Mouse (Mus musculus) limb, embryonic 12.5 days (tissue): ENCODE data around the gene Ifitm5. TPM values are rescaled to one million over a fixed set of nuclear protein-coding genes. Genes with fewer than 3 reads are reported as not detected.
A peak's percentile ranks its signal among the peaks of the same experiment; 100 is the strongest.

ENCODE experiments used
- ATAC-seq: fragments of 200-750 bp; cut with Nextera tagmentation; 2 replicates; pipeline ENCODE4 v1.8.0; 2017; ENCODE audit warnings: low read depth, moderate TSS enrichment; ENCODE audit not compliant: insufficient number of reproducible peaks, insufficient read depth, low FRiP score, low TSS enrichment
- H3K27ac ChIP-seq: fragments of 300-500 bp; sonication (generic); 2 replicates; pipeline ENCODE4 v1.5.1; 2016; ENCODE audit warnings: mild to moderate bottlenecking, moderate library complexity
- H3K27me3 ChIP-seq: fragments of 300-500 bp; sonication (generic); 2 replicates; pipeline ENCODE4 v1.6.1; 2016; ENCODE audit warnings: mild to moderate bottlenecking, moderate library complexity
- H3K36me3 ChIP-seq: fragments of 300-500 bp; sonication (generic); 2 replicates; pipeline ENCODE4 v1.6.1; 2016; ENCODE audit warnings: mild to moderate bottlenecking, moderate library complexity
- H3K4me1 ChIP-seq: fragments of 300-500 bp; sonication (generic); replicated peaks from 2 replicates; pipeline ENCODE4 v1.6.1; 2016
- H3K4me2 ChIP-seq: fragments of 300-500 bp; sonication (generic); 2 replicates; pipeline ENCODE4 v1.6.1; 2016; ENCODE audit warnings: mild to moderate bottlenecking, moderate library complexity
- H3K4me3 ChIP-seq: fragments of 300-500 bp; sonication (generic); replicated peaks from 2 replicates; pipeline ENCODE4 v1.5.1; 2016; ENCODE audit warnings: mild to moderate bottlenecking
- H3K9ac ChIP-seq: fragments of 300-500 bp; sonication (generic); replicated peaks from 2 replicates; pipeline ENCODE4 v1.6.1; 2016; ENCODE audit warnings: mild to moderate bottlenecking, moderate library complexity
- H3K9me3 ChIP-seq: fragments of 300-500 bp; sonication (generic); 2 replicates; pipeline ENCODE4 v1.6.1; 2016; ENCODE audit warnings: mild to moderate bottlenecking, moderate library complexity
- WGBS: fragments of 180-500 bp; shearing (Covaris S2); methylation state at CpG from one replicate; pipeline ENCODE4 v1.1.7; 2016; 5-methylcytosine and 5-hydroxymethylcytosine counted together
- polyA plus RNA-seq: library from polyadenylated mRNA; unstranded; fragments of >200 nt; fragmentation: Nextera tagmentation; extraction: Ambion mirVana; gene quantifications from 2 replicates; pipeline ENCODE4 v1.2.1, GENCODE M21; 2016

Ifitm5 gene
- polyA plus RNA-seq, 1 experiment from 2014 or later, result 5.6 TPM

DNA sequence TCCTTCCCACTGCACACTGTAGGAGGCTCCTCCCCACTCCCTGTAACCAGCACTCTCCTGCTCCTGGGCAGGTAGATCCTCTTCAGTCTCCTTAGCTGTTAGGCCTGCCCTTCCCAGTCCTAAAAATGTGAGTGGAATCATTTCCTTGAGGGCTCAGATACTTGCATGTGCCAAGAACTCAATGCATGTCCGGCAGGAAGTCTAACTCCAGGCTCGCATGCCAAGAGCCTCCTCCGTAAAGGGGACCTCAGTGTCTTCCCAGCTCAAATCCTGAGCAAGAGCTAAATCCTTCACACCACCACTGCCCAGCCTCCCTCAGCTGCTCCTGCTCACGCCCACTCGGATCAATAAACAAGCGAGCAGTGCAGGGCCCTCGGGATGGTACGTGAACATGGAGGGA, 960 bp upstream of the Ifitm5 start:
- no peak for ATAC-seq
- WGBS, result 28% methylated on average over 8 of the region's 8 CpGs
- no peaks in the 10 kb centered on the region for H3K9me3 ChIP-seq
- H3K36me3 ChIP-seq, result peaks cover 56% of the 10 kb centered on the region
- H3K27ac ChIP-seq, result peak overlapping the region; percentile 83
- 0 out of 2 replicates have a peak overlapping the region, but pooled peaks have one; percentile 3 for H3K4me3 ChIP-seq
- H3K27me3 ChIP-seq, result no peaks in the 10 kb centered on the region
- H3K9ac ChIP-seq, result peak overlapping the region; percentile 37; the same call in 1 of the 2 replicates
- H3K4me1 ChIP-seq, result peaks cover 55% of the 10 kb centered on the region
- H3K4me2 ChIP-seq, result peak overlapping the region; percentile 34

DNA sequence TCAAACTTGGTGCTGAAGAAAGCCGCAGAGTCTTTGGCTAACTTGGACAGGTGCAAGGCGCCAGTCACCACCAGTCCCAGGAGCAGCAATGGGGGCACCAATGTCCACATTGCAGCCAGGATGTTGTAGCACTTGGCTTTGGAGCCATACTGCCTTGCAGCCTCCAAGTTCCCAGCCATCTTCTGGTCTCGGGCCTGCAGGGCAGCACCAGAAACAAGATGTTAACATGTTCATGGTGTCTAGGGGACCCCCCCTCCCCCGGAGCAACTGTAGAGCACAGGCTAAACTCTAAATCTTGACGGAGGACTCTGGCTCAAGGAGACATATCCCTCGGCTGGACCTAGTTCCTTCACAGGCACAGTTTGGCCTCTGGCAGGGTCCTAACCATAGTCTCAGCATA, 836 bp downstream of the Ifitm5 start:
- Histone ChIP-seq H3K36me3 (peaks cover 74% of the 10 kb centered on the region), H3K4me1 (peaks cover 47% of the 10 kb centered on the region), H3K9me3 (no peaks in the 10 kb centered on the region), H3K4me3 (no peak overlapping the region), H3K4me2 (no peak overlapping the region), H3K9ac (no peak overlapping the region), H3K27me3 (no peaks in the 10 kb centered on the region), H3K27ac (no peak overlapping the region)
- ATAC-seq, result no peak
- 86% methylated on average over 6 of the region's 6 CpGs for WGBS

DNA sequence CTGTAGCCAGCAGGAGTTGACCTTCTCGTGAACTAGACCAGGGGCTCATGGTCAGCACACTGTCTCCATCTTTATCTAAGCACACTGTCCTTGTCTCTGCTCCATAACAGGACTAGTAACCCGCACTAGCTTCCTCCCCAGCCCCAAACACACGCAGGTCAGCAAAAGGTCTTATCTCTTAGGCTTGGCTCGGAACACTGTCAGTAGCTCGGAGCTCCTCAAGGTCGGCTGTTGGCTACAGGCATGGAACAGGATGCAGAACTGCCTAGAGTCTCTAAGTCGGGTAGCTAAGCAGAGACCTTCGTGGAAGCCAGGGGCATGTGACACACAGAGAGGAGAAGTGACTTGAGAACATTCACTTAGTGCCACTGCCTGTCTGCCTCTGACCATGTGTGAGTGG, 1.9 kb downstream of the Ifitm5 start:
- no peak for ATAC-seq
- no peak overlapping the region for H3K27ac ChIP-seq
- H3K4me1 ChIP-seq, result peaks cover 39% of the 10 kb centered on the region
- H3K36me3 ChIP-seq, result peaks cover 72% of the 10 kb centered on the region
- WGBS, result 85% methylated on average over 8 of the region's 8 CpGs
- H3K4me3 ChIP-seq, result no peak overlapping the region
- H3K4me2 ChIP-seq, result no peak overlapping the region
- H3K9ac ChIP-seq, result no peak overlapping the region
- H3K9me3 ChIP-seq, result no peaks in the 10 kb centered on the region
- no peaks in the 10 kb centered on the region for H3K27me3 ChIP-seq

DNA sequence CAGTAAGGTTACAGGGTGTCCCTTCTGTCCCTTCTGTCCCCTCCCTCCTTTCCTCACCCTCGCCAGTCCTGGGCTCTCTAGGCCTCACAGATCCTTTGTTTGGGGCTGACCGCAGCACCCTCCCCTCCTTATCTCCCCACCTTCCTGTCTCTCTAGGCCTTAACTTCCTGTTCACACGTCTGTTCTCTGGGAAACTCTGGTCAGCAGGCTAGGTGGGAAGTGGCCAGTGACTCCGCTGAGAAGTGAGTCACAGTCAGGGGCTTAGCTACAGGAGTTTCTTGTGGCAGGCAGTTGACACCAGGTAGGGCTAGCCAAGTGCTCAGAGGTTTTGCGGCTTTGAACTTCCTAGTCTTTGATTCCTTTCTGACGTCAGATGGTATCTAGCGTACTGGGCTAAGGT, 3.1 kb downstream of the Ifitm5 start:
- Histone ChIP-seq H3K27ac (no peak overlapping the region), H3K4me3 (no peak overlapping the region), H3K9ac (no peak overlapping the region), H3K36me3 (peaks cover 63% of the 10 kb centered on the region), H3K9me3 (no peaks in the 10 kb centered on the region), H3K4me1 (peaks cover 39% of the 10 kb centered on the region), H3K27me3 (no peaks in the 10 kb centered on the region), H3K4me2 (no peak overlapping the region)
- 61% methylated on average over 7 of the region's 7 CpGs for WGBS
- no peak for ATAC-seq

DNA sequence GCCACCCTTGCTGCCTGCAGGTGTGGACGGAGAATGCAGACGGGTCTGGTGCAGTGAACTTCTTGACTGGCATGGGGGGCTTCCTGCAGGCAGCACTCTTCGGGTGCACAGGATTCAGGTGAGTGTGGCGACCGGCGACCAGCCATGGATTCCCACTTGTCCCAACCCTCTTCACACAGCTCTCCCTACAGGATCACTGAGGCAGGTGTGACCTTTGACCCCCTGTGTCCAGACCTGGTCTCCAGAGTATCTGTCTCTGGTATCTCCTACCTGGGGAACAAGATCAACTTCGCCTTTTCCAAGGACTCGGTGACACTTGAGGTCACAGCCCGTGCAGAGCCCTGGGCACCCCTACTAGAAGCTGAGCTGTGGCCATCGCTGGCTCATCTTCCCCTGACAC, 3.8 kb downstream of the Ifitm5 start:
- H3K9ac ChIP-seq, result no peak overlapping the region
- peaks cover 63% of the 10 kb centered on the region for H3K36me3 ChIP-seq
- H3K4me3 ChIP-seq, result no peak overlapping the region
- H3K4me1 ChIP-seq, result peaks cover 34% of the 10 kb centered on the region
- WGBS, result 93% methylated on average over 10 of the region's 10 CpGs
- H3K27me3 ChIP-seq, result no peaks in the 10 kb centered on the region
- H3K4me2 ChIP-seq, result no peak overlapping the region
- no peak overlapping the region for H3K27ac ChIP-seq
- no peaks in the 10 kb centered on the region for H3K9me3 ChIP-seq
- ATAC-seq, result no peak

DNA sequence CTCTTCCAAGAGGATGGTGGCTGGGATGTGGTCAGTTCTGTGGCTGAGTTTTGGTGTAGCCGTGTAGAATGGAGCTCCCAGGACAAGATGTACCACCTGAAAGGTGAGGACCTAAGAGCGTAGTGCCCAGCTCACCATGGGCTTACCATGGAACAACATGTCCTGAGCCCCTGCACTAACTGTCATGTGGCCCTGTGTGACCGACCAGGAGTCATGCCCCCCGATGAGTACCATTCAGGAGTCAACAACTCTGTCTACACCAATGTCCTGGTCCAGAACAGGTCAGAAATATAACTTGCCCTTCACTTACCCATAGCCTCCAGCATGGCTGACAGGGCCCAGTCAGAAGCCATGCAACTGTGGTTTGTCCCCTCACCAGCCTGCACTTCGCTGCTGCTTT, 4.8 kb downstream of the Ifitm5 start:
- H3K27me3 ChIP-seq, result no peaks in the 10 kb centered on the region
- no peaks in the 10 kb centered on the region for H3K9me3 ChIP-seq
- H3K9ac ChIP-seq, result no peak overlapping the region
- H3K4me3 ChIP-seq, result no peak overlapping the region
- no peak overlapping the region for H3K27ac ChIP-seq
- H3K4me2 ChIP-seq, result no peak overlapping the region
- ATAC-seq, result no peak
- peaks cover 61% of the 10 kb centered on the region for H3K36me3 ChIP-seq
- peaks cover 29% of the 10 kb centered on the region for H3K4me1 ChIP-seq
- WGBS, result 94% methylated on average over 5 of the region's 5 CpGs

DNA sequence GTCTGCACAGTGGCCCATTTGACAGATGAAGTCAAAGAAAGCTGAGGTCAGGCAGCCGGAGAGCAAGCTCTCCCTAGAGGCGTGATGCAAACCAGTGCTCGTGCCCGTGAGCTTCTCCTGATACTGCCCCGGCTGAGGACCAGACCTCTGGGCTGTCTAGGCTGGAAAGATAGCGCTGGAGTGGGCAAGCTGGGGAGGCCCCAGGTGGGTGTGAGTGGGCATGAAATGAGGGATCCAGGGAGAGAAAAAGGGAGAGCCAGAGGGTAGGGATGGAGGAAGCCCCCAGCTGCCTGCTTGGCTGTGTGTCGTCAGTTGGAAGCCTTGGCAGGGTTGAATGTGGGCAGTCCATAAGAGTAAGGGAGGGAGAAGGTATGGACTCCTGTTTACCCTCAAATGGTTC, 5.9 kb downstream of the Ifitm5 start:
- H3K36me3 ChIP-seq, result peaks cover 51% of the 10 kb centered on the region

DNA sequence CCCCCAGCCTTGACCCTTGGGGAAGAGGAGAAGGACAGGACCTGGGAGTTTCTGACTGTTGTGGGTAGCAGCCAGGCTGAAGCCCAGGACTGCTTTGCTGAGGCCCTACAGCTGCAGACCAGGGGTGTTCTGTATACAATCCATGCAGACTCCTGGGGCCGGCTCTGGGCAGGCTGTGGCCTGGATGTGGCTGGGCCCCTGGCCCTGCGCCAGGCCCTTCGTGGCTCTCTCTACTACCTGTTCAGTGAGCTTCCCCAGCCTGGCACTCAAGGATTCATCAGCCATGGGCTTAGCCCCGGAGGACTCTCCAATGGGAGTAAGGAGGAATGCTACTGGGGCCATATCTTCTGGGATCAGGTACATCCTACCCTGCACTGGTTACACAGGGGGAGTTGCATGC, 6.7 kb downstream of the Ifitm5 start:
- no peak overlapping the region for H3K9ac ChIP-seq
- WGBS, result 82% methylated on average over 4 of the region's 4 CpGs
- no peak overlapping the region for H3K4me3 ChIP-seq

More for the DNA sequence above, 5.9 kb downstream of the Ifitm5 start:
- Histone ChIP-seq H3K27ac (no peak overlapping the region), H3K4me2 (no peak overlapping the region), H3K27me3 (no peaks in the 10 kb centered on the region), H3K9me3 (no peaks in the 10 kb centered on the region), H3K4me1 (peaks cover 31% of the 10 kb centered on the region), H3K9ac (no peak overlapping the region), H3K4me3 (no peak overlapping the region)
- ATAC-seq, result no peak
- WGBS, result 93% methylated on average over 7 of the region's 7 CpGs

DNA sequence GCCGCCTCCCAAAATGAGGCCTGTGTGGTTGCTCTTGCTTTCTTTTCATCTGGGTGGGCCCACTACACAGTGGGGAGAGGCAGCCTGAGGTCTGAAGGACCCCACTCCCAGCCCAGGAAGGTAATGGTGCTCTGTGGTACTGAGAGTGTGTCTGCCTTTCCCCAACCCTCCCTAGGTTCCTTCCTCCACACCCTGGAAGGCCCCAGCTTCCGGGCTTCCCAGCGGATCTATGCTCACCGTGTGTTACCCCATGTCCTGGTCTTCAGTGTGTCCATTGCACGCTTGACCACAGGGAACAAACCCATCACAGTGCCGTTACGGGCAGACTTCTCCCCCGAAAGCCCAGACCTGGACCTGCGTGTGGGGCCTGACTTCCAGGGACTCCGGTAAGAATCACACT, 7.3 kb downstream of the Ifitm5 start:
- Histone ChIP-seq H3K4me1 (peaks cover 37% of the 10 kb centered on the region), H3K9me3 (no peaks in the 10 kb centered on the region), H3K4me2 (no peak overlapping the region), H3K27ac (peak overlapping the region; percentile 53; the same call in 1 of the 2 replicates), H3K27me3 (no peaks in the 10 kb centered on the region), H3K4me3 (no peak overlapping the region), H3K36me3 (peaks cover 37% of the 10 kb centered on the region), H3K9ac (no peak overlapping the region)
- no peak for ATAC-seq
- WGBS, result 87% methylated on average over 10 of the region's 10 CpGs

More for the DNA sequence above, 6.7 kb downstream of the Ifitm5 start:
- no peak overlapping the region for H3K4me2 ChIP-seq
- no peaks in the 10 kb centered on the region for H3K9me3 ChIP-seq
- ATAC-seq, result no peak
- peaks cover 37% of the 10 kb centered on the region for H3K4me1 ChIP-seq
- peak overlapping the region; percentile 53; the same call in 1 of the 2 replicates for H3K27ac ChIP-seq
- peaks cover 42% of the 10 kb centered on the region for H3K36me3 ChIP-seq
- no peaks in the 10 kb centered on the region for H3K27me3 ChIP-seq

DNA sequence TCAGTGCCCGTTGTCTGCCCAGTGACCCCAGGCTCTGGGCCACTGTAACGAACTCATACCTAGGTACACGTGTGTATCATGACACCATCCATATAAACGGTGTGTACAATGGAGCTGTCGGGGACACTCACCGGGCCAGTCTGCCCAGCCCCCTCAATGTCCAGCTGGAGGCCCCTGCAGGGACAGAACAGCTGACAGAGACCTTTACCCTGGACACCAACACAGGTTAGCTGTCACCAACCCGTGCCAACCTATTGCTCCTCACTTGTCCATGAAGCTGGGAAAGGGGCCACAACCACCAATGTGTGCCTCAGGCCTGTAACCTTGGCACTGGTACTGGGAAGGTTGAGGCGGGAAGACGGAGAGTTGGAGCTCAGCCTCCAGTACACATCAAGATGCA, 7.8 kb downstream of the Ifitm5 start:
- Histone ChIP-seq H3K4me1 (peaks cover 37% of the 10 kb centered on the region), H3K9ac (peak overlapping the region; percentile 75), H3K27me3 (no peaks in the 10 kb centered on the region), H3K27ac (peak overlapping the region; percentile 83), H3K4me3 (peak overlapping the region; percentile 55), H3K36me3 (peaks cover 32% of the 10 kb centered on the region), H3K4me2 (peak overlapping the region; percentile 70), H3K9me3 (no peaks in the 10 kb centered on the region)
- ATAC-seq, result no peak
- WGBS, result 49% methylated on average over 9 of the region's 9 CpGs

DNA sequence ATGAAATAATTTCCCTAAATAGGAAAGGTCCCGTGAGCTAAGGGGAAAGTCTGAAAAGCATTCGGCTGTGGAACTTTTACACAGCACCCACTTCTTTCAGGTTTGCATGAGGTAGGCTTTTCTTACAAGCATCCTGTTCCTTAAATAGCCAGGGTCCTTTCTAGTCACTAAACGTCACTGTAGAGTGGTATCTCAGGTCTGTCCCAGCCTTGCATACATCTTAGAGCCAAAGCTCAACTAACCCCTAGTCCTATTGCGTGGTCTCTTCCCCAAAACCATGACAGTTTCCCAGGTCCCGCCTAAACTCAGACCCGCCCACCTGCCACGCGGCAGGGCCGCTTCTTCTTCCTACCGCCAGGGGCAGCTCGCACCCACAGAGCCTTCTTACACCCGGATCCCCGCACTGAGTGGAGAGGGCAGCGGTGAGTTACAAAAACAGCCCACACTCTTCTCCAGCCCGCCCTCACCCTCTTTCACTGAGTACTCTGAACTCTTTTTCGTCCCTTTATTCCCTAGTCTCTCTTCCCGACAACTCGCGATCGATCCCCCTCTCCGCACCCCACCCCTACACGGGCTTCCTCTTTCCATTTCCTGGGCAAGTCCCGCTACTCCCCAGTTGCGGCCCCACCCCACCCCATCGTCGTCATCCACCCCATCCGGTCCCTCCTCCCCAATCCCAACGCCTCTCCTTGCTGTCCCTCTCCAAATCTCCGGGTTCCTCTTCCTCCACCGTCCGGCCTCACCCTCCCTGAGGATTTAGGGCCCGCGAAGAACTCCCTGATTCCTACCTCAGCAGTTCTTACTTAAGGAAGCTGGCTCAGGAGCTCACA, 8.7 kb downstream of the Ifitm5 start, which contains the start of gene Pgghg:
TSS of gene Pgghg (plus strand) at position 170 of the 830 bp plus-strand sequence.
- Histone ChIP-seq H3K4me2 (peak within 1 kb of the TSS; percentile 70), H3K27me3 (peaks cover 6% of the 10 kb centered on the region; the same call in 1 of the 2 replicates), H3K4me1 (peaks cover 37% of the 10 kb centered on the region), H3K27ac (peak within 1 kb of the TSS; percentile 84), H3K9me3 (no peaks in the 10 kb centered on the region), H3K9ac (peak within 1 kb of the TSS; percentile 75), H3K4me3 (peak within 1 kb of the TSS; percentile 55), H3K36me3 (peaks cover 23% of the 10 kb centered on the region)
- WGBS, result 2% methylated on average over 33 of the region's 33 CpGs
- ATAC-seq, result peak; percentile 83
